Mouse (Mus musculus): ENCODE data around the gene Nox4.

GRCm38 (mm10) chr7:87369131-87369530, 123.2 kb downstream of the Nox4 start:
- no peak for TF ChIP-seq POLR2A (IDR thresholded peaks at IDR 0.05; ENCODE audit: borderline replicate concordance, insufficient read depth, low read length)
- no peak for TF ChIP-seq CTCF (IDR thresholded peaks at IDR 0.05; ENCODE audit: borderline replicate concordance, insufficient read depth, low read depth, low read length)
